Mouse (Mus musculus): ENCODE results near the gene Gm45194.

The Gm45194 gene

GRCm38 (mm10) chrX:111891089-111891488 is at the start of gene Gm45194:
TSS of gene Gm45194 (plus strand) at chrX:111891389.
- DNase-seq (ENCODE audit: low spot score in 2 of 2), result no peak

DNA sequence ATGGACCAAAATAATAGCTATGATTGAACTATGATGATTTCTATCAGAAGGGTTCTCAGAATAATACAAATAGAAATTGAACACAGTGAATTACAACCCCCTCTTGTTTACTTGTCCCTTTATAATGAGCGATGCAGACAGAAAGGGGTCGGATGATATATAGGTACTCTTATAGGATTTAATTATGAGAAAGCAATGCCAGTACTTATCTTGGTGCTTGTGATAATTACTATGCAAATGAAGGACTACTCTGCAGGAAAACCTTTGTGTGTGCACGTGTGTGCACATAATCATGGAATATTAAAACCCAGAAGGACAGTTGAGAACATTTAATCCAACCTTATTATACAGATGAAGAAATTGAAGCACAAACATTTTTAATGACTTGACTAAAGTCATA is 35.3 kb upstream of the Gm45194 start:
- DNase-seq (ENCODE audit: low spot score in 2 of 2), result no peak

GRCm38 (mm10) chrX:111881251-111881650 is 9.9 kb upstream of the Gm45194 start:
- no peak for DNase-seq (ENCODE audit: low spot score in 2 of 2)

DNA sequence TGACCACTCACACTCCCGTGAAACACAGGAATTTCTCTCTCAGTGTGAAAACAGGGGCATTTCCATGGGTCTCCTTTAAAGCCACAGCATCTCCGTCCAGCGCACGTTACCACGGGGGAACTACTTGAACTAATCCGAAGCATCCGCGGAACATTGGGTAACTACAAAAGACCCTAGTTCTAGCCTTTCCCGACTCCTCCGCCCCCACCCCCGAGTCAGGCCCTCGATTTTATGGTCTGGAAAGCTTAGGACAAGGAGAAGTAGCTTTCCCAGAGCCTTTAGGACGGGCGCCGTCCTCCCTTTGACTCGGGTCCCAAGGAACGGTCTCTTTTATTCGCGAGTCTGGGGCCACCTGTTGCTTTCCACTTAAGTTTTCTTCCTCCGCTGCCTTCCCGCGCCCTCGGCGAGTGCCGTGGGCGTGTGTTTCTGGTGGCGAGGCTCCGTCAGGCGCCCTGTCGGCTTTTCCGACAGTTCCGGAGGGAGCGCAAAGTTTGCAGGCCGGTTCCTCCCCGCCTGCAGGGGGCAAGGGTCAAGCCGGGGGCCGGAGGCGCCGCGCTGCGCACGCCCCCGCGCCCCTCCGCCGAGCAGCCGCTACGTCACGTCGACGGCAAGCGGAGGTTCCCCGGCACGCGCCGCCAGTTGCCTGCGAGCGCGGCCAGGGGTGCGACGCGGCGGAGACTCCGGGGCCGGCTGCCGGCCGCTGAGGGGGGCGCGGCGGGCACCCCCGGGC is 3.3 kb downstream of the Gm45194 start:
- no peak for DNase-seq (ENCODE audit: low spot score in 2 of 2)

DNA sequence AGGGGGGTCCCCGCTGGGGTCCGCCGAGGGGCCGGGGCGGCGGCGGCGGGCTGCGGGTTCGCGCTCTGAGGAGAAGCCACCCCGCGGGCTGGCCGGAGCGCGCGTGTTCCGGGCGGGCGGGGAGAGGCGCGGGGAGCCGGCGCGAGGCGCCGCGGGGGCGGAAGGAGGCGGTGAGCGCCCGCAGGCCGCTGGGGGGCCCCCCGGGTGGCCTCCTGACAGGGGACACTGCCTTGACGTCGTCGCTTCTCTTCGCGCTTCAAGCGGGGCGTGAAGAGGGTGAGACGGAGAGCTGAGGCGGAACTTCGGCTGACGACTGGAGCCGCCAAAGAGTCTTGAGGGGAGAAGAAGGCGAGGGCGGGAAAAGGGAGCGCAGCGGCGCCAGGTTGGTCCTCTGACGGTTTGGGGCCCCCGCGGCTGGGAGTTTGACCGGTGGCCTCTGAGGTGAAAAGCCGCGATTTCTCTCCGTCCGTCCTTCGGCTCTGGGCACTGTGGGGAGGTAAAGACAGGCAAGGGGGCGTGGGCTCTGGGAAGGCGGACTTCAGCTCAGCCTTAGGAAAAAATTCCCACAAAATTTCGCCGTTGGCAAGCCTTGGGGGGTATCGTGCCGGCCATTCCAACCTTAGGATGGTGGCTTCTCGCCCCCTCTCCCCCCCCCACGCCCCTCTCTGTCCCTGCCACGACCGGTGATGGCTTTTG is 4.0 kb downstream of the Gm45194 start:
- no peak for DNase-seq (ENCODE audit: low spot score in 2 of 2)

DNA sequence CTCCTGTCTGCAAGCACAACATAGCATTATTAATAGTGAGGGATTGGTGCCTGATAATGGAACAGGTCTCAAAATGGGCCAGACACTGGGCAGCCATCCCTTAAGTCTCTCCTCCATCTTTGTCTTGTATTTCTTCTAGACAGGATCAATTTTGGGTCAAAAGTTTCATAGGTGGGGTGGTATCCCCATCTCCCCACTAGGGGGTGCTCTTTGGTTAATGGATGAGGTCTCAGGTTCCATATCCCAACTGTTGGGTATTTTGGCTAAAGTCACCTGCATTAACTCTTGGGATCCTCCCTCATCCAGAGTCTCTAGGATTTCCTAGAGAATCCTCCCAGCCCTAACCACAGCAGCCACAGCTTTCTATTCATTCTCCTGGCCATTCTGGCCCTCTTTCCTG is 26.2 kb downstream of the Gm45194 start:
- no peak for DNase-seq (ENCODE audit: low spot score in 2 of 2)

DNA sequence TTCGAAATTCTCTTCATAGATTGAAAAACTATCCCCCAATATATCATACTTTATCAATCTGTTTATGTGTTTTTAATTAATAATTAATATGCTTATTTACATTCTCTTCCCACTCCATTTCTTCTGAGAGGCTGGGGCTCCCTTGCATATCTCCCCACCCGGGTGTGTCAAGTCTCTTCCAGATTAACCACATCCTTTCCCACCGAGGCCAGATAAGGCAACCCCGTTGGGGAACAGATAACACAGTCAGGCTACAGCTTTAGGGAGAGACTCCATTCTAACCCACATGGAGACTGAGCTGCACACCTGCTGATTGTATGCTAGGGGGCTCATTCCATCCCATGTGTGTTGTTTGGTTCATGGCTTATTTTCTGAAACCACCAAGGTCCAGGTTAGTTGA is 69.7 kb downstream of the Gm45194 start:
- DNase-seq (ENCODE audit: low spot score in 2 of 2), result no peak

DNA sequence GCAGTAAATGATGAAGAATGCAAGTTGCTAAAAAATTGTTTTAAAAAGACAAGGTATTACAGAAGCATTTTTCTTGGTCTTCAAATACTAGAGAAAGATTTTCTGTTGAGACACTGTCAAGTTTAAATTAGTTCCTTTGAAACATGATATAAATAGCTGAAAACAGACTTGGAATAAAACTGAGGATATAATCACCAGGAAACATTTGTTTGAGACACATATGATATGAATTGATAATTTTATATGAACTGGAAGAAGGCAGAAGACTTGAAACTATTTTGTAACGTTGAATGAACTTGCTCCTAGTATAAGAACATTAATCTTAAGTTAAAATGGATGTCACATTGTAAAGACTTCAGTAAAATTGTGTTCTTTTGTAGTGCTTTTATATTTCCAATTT is 108.5 kb downstream of the Gm45194 start:
- DNase-seq (ENCODE audit: low spot score in 2 of 2), result no peak

DNA sequence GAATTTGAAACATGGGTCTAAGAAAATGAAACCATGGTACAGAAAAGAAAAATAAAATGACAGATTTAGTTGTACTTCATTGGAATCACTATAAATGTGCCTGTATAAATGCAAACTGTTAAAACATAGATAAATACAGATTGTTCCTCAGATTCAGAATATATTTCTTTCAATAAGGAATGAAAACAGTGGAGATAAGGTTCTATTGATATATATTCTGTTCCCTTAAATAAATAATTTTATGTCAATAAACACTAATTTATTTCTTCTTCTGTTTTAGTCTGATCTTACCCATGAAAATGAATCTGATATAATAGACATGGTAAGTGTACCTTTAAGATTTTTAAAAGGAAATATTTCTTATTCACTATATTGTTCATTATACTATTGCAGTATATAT is 119.5 kb downstream of the Gm45194 start, which contains the start of gene Tex16:
Tex16 (plus strand) TSS at position 301 of the 400 bp plus-strand sequence.
- no peak for DNase-seq (ENCODE audit: low spot score in 2 of 2)

- DNase-seq (ENCODE audit: low spot score in 2 of 2), result no peak
Measured at GRCm38 (mm10) chrX:112238749-112239148, 347.6 kb downstream of the Gm45194 start, which contains the start of gene 4933403O08Rik. TSS of gene 4933403O08Rik (plus strand) at chrX:112239049.

- DNase-seq (ENCODE audit: low spot score in 2 of 2), result no peak
Measured at GRCm38 (mm10) chrX:112242916-112243315, 351.7 kb downstream of the Gm45194 start.

GRCm38 (mm10) chrX:112255513-112255912 is 364.3 kb downstream of the Gm45194 start:
- DNase-seq (ENCODE audit: low spot score in 2 of 2), result no peak

DNA sequence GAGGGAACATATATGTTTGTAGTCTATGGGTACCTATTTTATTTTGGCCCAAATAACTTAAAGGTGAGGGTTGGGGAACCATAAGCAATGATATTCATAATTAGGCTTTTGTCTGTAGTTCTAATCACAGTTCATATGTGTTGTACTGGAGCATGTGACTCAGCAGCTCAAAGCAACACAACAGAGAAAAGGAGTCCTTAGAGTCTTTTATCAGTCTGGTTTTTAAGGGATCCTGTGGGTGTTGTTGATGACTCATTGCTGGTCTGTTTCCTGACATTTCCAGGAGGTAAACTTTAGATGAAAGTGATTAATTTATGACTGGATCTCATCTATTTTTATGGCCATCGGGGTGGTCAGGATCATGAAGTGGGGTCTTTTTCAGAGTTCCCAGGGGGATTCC is 382.4 kb downstream of the Gm45194 start:
- no peak for DNase-seq (ENCODE audit: low spot score in 2 of 2)
